Mouse (Mus musculus) MEL (cell line): ENCODE data around the gene Hist1h2bh.
A peak's percentile ranks its signal among the peaks of the same experiment; 100 is the strongest.
"Not testable (repeated sequence)": the region's sequence is repeated elsewhere in the genome, so short reads cannot be mapped to it uniquely, and the experiment has no call there.

Experiments
- CTCF ChIP-seq, 3 experiments: IDR thresholded peaks in 2 of 3; conservative IDR thresholded peaks in 1 of 3; 2 replicates each; pipeline ENCODE4 v1.5.1; 2011 to 2012; ENCODE audit warnings: low read length in 3 of 3, low read depth in 2 of 3, mild to moderate bottlenecking in 2 of 3, improper control_type of control experiment in 1 of 3, inconsistent platforms in 1 of 3, mixed read lengths in 1 of 3, moderate library complexity in 1 of 3; ENCODE audit not compliant: control insufficient read depth in 1 of 3, insufficient read depth in 1 of 3, poor library complexity in 1 of 3, severe bottlenecking in 1 of 3
- ELF1 ChIP-seq: IDR thresholded peaks from 2 replicates; pipeline ENCODE4 v1.6.1; 2014; ENCODE audit warnings: low read depth, mild to moderate bottlenecking, inconsistent platforms, low read length, improper control_type of control experiment, moderate library complexity
- UBTF ChIP-seq: IDR thresholded peaks from 2 replicates; pipeline ENCODE4 v1.6.1; 2012; ENCODE audit warnings: low read depth, mild to moderate bottlenecking, inconsistent platforms, low read length, improper control_type of control experiment, moderate library complexity, borderline replicate concordance; ENCODE audit not compliant: insufficient read depth

DNA sequence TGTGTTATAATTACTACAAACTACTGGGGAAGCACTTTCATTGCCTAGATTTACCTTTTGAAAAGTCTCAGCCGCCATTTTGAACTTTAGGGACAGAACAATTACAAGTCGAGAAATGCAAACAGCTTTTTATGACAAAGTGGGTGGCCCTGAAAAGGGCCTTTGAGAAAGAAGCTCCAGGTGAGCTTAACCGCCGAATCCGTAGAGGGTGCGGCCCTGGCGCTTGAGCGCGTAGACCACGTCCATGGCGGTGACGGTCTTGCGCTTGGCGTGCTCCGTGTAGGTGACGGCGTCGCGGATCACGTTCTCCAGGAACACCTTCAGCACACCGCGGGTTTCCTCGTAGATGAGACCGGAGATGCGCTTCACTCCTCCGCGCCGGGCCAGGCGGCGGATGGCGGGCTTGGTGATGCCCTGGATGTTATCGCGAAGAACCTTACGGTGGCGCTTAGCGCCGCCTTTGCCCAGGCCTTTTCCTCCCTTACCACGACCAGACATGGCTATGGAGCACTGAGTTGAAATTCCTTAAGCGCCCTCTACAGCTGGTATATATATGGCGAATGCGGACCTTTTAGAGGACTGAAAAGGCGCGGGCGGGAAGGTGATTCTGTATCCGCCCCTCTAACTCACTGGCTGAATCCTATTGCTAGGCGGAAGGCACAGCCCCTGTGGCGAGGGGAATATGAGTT, 8.1 kb upstream of the Hist1h2bh start, which contains the start of gene Hist1h4f:
- not testable (repeated sequence) for TF ChIP-seq CTCF (IDR thresholded peaks at IDR 0.05 in 2 of 3, conservative IDR thresholded peaks at IDR 0.05 in 1 of 3; ENCODE audit: control insufficient read depth in 1 of 3, insufficient read depth in 1 of 3, low read depth in 2 of 3, low read length in 3 of 3, poor library complexity in 1 of 3, severe bottlenecking in 1 of 3); ELF1
- peak; percentile 98 for TF ChIP-seq UBTF
